Comparison of ENCODE assay signal across 9 mouse cellular contexts in genomic region chr8:46211611-46212071, GRCm38 (mm10). TPM values are rescaled to one million over a fixed set of nuclear protein-coding genes. Genes with fewer than 3 reads are reported as not detected.
DNase-seq lines count a peak whose midpoint lies in the region; ATAC-seq and TF ChIP-seq lines count a peak whose summit lies in the region.
"Had no signal": no experiment of that assay in that cellular context is flagged by ENCODE, and none has a peak within 500 bp of the region (broad histone marks: within the 10 kb centered on the region; RNA-seq: fewer than 3 reads in every experiment).

No protein-coding gene starts in this region.

- H3K79me2 ChIP-seq in CH12.LX (replicated peaks; ENCODE audit: control insufficient read depth, extremely low read depth, insufficient read depth, poor library complexity, severe bottlenecking) = peaks cover 19% of the 10 kb centered on the region

- ATAC-seq in heart, embryonic 14.5 days (ENCODE audit: insufficient number of reproducible peaks, insufficient read depth, low FRiP score, low read depth) = no peak
- ATAC-seq in neural tube, embryonic 14.5 days (ENCODE audit: low read depth) = 0 out of 2 replicates have a peak, but pooled peaks have one; percentile 2
- ATAC-seq in monocyte, adult 5-6 weeks (replicated peaks; ENCODE audit: insufficient number of reproducible peaks, low FRiP score, low TSS enrichment, poor library complexity, severe bottlenecking) = no peak

- peaks cover 2 to 34% of the 10 kb centered on the region in 2 experiments; a peak in 2 of 4 replicates for H3K4me1 ChIP-seq in CH12.LX (ENCODE audit: control insufficient read depth in 1 of 2, insufficient read depth in 2 of 2)
- H3K4me1 ChIP-seq in heart, embryonic 14.5 days (ENCODE audit: control insufficient read depth in 2 of 2, insufficient read depth in 2 of 2, low read length in 2 of 2) = peaks cover 18 to 40% of the 10 kb centered on the region in 2 experiments
- H3K4me1 ChIP-seq in neural tube, embryonic 14.5 days (ENCODE audit: control insufficient read depth, insufficient read depth, low read length) = peaks cover 21% of the 10 kb centered on the region

- no peaks in the 10 kb centered on the region for H3K27me3 ChIP-seq in CH12.LX (replicated peaks)
- no peaks in the 10 kb centered on the region for H3K27me3 ChIP-seq in heart, embryonic 14.5 days (ENCODE audit: control insufficient read depth, insufficient read depth, low read length)
- no peaks in the 10 kb centered on the region for H3K27me3 ChIP-seq in neural tube, embryonic 14.5 days (ENCODE audit: control insufficient read depth, insufficient read depth, low read length)
- H3K27me3 ChIP-seq: Patski had no signal

- no peaks in the 10 kb centered on the region for H3K9me3 ChIP-seq in CH12.LX (replicated peaks; ENCODE audit: low read length)
- no peaks in the 10 kb centered on the region for H3K9me3 ChIP-seq in heart, embryonic 14.5 days (ENCODE audit: control insufficient read depth, low read length)
- no peaks in the 10 kb centered on the region for H3K9me3 ChIP-seq in neural tube, embryonic 14.5 days (ENCODE audit: control insufficient read depth, low read length)

- in situ Hi-C loops in CH12.LX (cut with MboI; ENCODE audit: low pct_ligation_motif_present, low pct_unique_long_range_greater_than_20kb, low sequenced_read_pairs) = loop anchor here (25.0 kb wide), 1 partner anchor 726 kb away; no protein-coding TSS in a partner anchor

- H3K27ac ChIP-seq in gastrocnemius, adult 2 months = peak overlapping the region; percentile 96
- H3K27ac ChIP-seq in CH12.LX (ENCODE audit: insufficient read depth, low read depth) = no peak overlapping the region
- peak overlapping the region; percentile 98 to 100 for H3K27ac ChIP-seq in heart, embryonic 14.5 days (replicated peaks in 1 of 2; ENCODE audit: control insufficient read depth in 1 of 2, insufficient read depth in 1 of 2, low read depth in 2 of 2, low read length in 2 of 2)
- peak overlapping the region; percentile 98 for H3K27ac ChIP-seq in neural tube, embryonic 14.5 days (ENCODE audit: low read depth, low read length)

- TF ChIP-seq CTCF in gastrocnemius, adult 2 months (IDR thresholded peaks at IDR 0.05) = no peak
- no peak for TF ChIP-seq CTCF in CH12.LX (conservative IDR thresholded peaks at IDR 0.05 in 1 of 2, IDR thresholded peaks at IDR 0.05 in 1 of 2; ENCODE audit: low read depth in 2 of 2, low read length in 2 of 2)

- H3K36me3 ChIP-seq in CH12.LX (replicated peaks in 1 of 2; ENCODE audit: control insufficient read depth in 1 of 2, insufficient read depth in 1 of 2, low read length in 1 of 2) = peaks cover 20 to 27% of the 10 kb centered on the region in 2 experiments
- peaks cover 32% of the 10 kb centered on the region for H3K36me3 ChIP-seq in heart, embryonic 14.5 days (ENCODE audit: control insufficient read depth, insufficient read depth, low read length)
- peaks cover 22% of the 10 kb centered on the region; the same call in 1 of the 2 replicates for H3K36me3 ChIP-seq in neural tube, embryonic 14.5 days (ENCODE audit: control insufficient read depth, insufficient read depth, low read length)

- H3K4me2 ChIP-seq in CH12.LX (ENCODE audit: insufficient read depth, low read depth, poor library complexity, severe bottlenecking) = peak overlapping the region; percentile 39; the same call in 1 of the 2 replicates
- H3K4me2 ChIP-seq in heart, embryonic 14.5 days (ENCODE audit: low read length) = peak overlapping the region; percentile 73
- peak overlapping the region; percentile 83 for H3K4me2 ChIP-seq in neural tube, embryonic 14.5 days (ENCODE audit: low read depth, low read length)

- no peak for TF ChIP-seq EP300 in CH12.LX (IDR thresholded peaks at IDR 0.05; ENCODE audit: low read length)

- TF ChIP-seq POLR2A in CH12.LX (IDR thresholded peaks at IDR 0.05; ENCODE audit: low read depth, low read length) = no peak

- dilution Hi-C loops in CH12.LX (cut with MboI; ENCODE audit: extremely low pct_ligation_motif_present, extremely low pct_unique_long_range_greater_than_20kb, low sequenced_read_pairs) = no loop called here

- peak overlapping the region; percentile 75 for H3K4me3 ChIP-seq in gastrocnemius, adult 2 months
- peak overlapping the region in 1 of 3 experiments; percentile 79 for H3K4me3 ChIP-seq in CH12.LX (replicated peaks in 1 of 3; ENCODE audit: low read depth in 2 of 3, low read length in 2 of 3, poor library complexity in 1 of 3)
- peak overlapping the region; percentile 87 to 95 for H3K4me3 ChIP-seq in heart, embryonic 14.5 days (ENCODE audit: control insufficient read depth in 1 of 2, insufficient read depth in 1 of 2, low read depth in 1 of 2, low read length in 2 of 2)
- H3K4me3 ChIP-seq in neural tube, embryonic 14.5 days (ENCODE audit: low read depth, low read length) = peak overlapping the region; percentile 82

- intact Hi-C loops in gastrocnemius, adult 2 months (cut with DNase I) = no loop called here
- intact Hi-C loops in gastrocnemius, postnatal 14 days (cut with DNase I; ENCODE audit: low total_unique reads) = no loop called here

- peak; percentile 57 for DNase-seq in gastrocnemius, adult 2 months
- DNase-seq in gastrocnemius, postnatal 14 days = no peak
- DNase-seq in CH12.LX (ENCODE audit: extremely low read depth) = no peak
- peak; percentile 49 to 59 for DNase-seq in cerebellum, adult 18-20 months
- DNase-seq in kidney, postnatal 25 days = peak; percentile 71 to 81

- H3K9ac ChIP-seq in CH12.LX (ENCODE audit: insufficient read depth, low read depth) = peak overlapping the region; percentile 53; the same call in 1 of the 2 replicates
- H3K9ac ChIP-seq in heart, embryonic 14.5 days (ENCODE audit: low read length) = peak overlapping the region; percentile 98
- peak overlapping the region; percentile 80 for H3K9ac ChIP-seq in neural tube, embryonic 14.5 days (replicated peaks; ENCODE audit: low read depth, low read length)

- TF ChIP-seq RAD21 in CH12.LX (IDR thresholded peaks at IDR 0.05; ENCODE audit: low read depth, low read length) = no peak

- 7% methylated on average over 13 of the region's 13 CpGs for WGBS in heart, embryonic 14.5 days
- 6% methylated on average over 13 of the region's 13 CpGs for WGBS in neural tube, embryonic 14.5 days

TF ChIP-seq in CH12.LX, 34 proteins besides CTCF, POLR2A, EP300 and RAD21:
- TF ChIP-seq ELF1 (IDR thresholded peaks at IDR 0.05; ENCODE audit: low read depth, low read length) = no peak
TF ChIP-seq in CH12.LX: peak in this region for 0.

RNA-seq across cellular contexts. Expression of gene Slc25a4, which starts 0.6 kb away (rescaled TPM):
- total RNA-seq in gastrocnemius, adult 2 months (2021) = 1,000 to 10,000 TPM; 2,736 to 3,418 TPM
- total RNA-seq in gastrocnemius, postnatal 14 days (2021) = 1,000 to 10,000 TPM; 2,687 to 3,049 TPM
- total RNA-seq in CH12.LX (2012; rRNA removed) (365 and 379 TPM in 2 replicates), CH12.LX (2014; rRNA removed) (403 and 410 TPM in 2 replicates)
- polyA plus RNA-seq in CH12.LX (2012; ENCODE audit: insufficient read length, low read depth) = 476 and 483 TPM in 2 replicates
- 2,296 and 2,316 TPM in 2 replicates for polyA plus RNA-seq in heart, embryonic 14.5 days (2014; fragmentation: Nextera tagmentation; extraction: Ambion mirVana)
- polyA plus RNA-seq in neural tube, embryonic 14.5 days (2014; fragmentation: Nextera tagmentation; extraction: Ambion mirVana) = 996 and 1,036 TPM in 2 replicates
- total RNA-seq in monocyte, adult 5-6 weeks (2017) = 25.8 to 40.1 TPM (median 26.8 TPM) in 3 replicates

RNA-seq across cellular contexts. Expression of gene Snx25, which starts 59.7 kb away (rescaled TPM):
- total RNA-seq in gastrocnemius, adult 2 months (2021) = 1 to 10 TPM; 6.0 to 6.4 TPM
- total RNA-seq in gastrocnemius, postnatal 14 days (2021) = 1 to 10 TPM; 6.0 to 6.1 TPM
- total RNA-seq in CH12.LX (2012; rRNA removed) (13.4 and 14.3 TPM in 2 replicates), CH12.LX (2014; rRNA removed) (22.2 and 24.9 TPM in 2 replicates)
- polyA plus RNA-seq in CH12.LX (2012; ENCODE audit: insufficient read length, low read depth) = 6.9 and 7.2 TPM in 2 replicates
- polyA plus RNA-seq in heart, embryonic 14.5 days (2014; fragmentation: Nextera tagmentation; extraction: Ambion mirVana) = 6.8 and 8.8 TPM in 2 replicates
- polyA plus RNA-seq in neural tube, embryonic 14.5 days (2014; fragmentation: Nextera tagmentation; extraction: Ambion mirVana) = 15.6 and 17.4 TPM in 2 replicates
- total RNA-seq in monocyte, adult 5-6 weeks (2017) = 10.2 to 20.5 TPM (median 15.1 TPM) in 3 replicates

Comparison
In these comparisons a context has a peak if more than half of its experiments do, and no peak if none do; other contexts are left out.
1. DNase-seq: peak in gastrocnemius, adult 2 months (single experiment), cerebellum, adult 18-20 months (2 of 2) and kidney, postnatal 25 days (2 of 2); none in gastrocnemius, postnatal 14 days (single experiment) and CH12.LX (single experiment).
2. Peak in every context shown above with its lines, with median percentiles within 50 percentile points of each other: H3K4me2 ChIP-seq and H3K9ac ChIP-seq.